Mouse (Mus musculus): ENCODE results near the gene Supt5. TPM values are rescaled to one million over a fixed set of nuclear protein-coding genes. Genes with fewer than 3 reads are reported as not detected.

Gene Supt5
- polyA plus RNA-seq, 1 experiment from 2014 or later: 112 TPM

- Histone ChIP-seq H3K4me3 (peak overlapping the region; percentile 86), H3K4me1 (peaks cover 22% of the 10 kb centered on the region), H3K36me3 (replicated peaks) (peaks cover 43% of the 10 kb centered on the region), H3K27me3 (replicated peaks) (no peaks in the 10 kb centered on the region), H3K9ac (peak overlapping the region; percentile 97), H3K9me3 (no peaks in the 10 kb centered on the region), H3K27ac (peak overlapping the region; percentile 83), H3K4me2 (peak overlapping the region; percentile 95)
- ATAC-seq (replicated peaks): peak; percentile 72
- 6% methylated on average over 35 of the region's 35 CpGs for WGBS
Measured at GRCm38 (mm10) chr7:28311151-28311925, 27.2 kb downstream of the Supt5 start.

- peaks cover 37% of the 10 kb centered on the region for H3K36me3 ChIP-seq (replicated peaks)
- H3K27me3 ChIP-seq (replicated peaks): no peaks in the 10 kb centered on the region
- no peak for ATAC-seq (replicated peaks)
- H3K9me3 ChIP-seq: no peaks in the 10 kb centered on the region
- H3K9ac ChIP-seq: no peak overlapping the region
- H3K4me3 ChIP-seq: no peak overlapping the region
- 31% methylated on average over 9 of the region's 9 CpGs for WGBS
- peaks cover 22% of the 10 kb centered on the region for H3K4me1 ChIP-seq
- no peak overlapping the region for H3K27ac ChIP-seq
- no peak overlapping the region for H3K4me2 ChIP-seq
Measured at GRCm38 (mm10) chr7:28309737-28310136, 28.8 kb downstream of the Supt5 start.

- peaks cover 30% of the 10 kb centered on the region for H3K36me3 ChIP-seq (replicated peaks)
- H3K27ac ChIP-seq: no peak overlapping the region
- WGBS: 95% methylated on average over 8 of the region's 8 CpGs
- peaks cover 26% of the 10 kb centered on the region for H3K4me1 ChIP-seq
- H3K4me2 ChIP-seq: no peak overlapping the region
- H3K27me3 ChIP-seq (replicated peaks): no peaks in the 10 kb centered on the region
- no peak overlapping the region for H3K4me3 ChIP-seq
- H3K9me3 ChIP-seq: no peaks in the 10 kb centered on the region
- no peak for ATAC-seq (replicated peaks)
- H3K9ac ChIP-seq: no peak overlapping the region
Measured at GRCm38 (mm10) chr7:28306216-28306615, 32.3 kb downstream of the Supt5 start.

GRCm38 (mm10) chr7:28305641-28306040 lies 32.9 kb downstream of the Supt5 start:
- no peaks in the 10 kb centered on the region for H3K9me3 ChIP-seq
- H3K36me3 ChIP-seq (replicated peaks): peaks cover 30% of the 10 kb centered on the region
- no peak overlapping the region for H3K27ac ChIP-seq
- no peak overlapping the region for H3K9ac ChIP-seq
- no peak overlapping the region for H3K4me2 ChIP-seq
- WGBS: 90% methylated on average over 10 of the region's 10 CpGs
- H3K27me3 ChIP-seq (replicated peaks): no peaks in the 10 kb centered on the region
- no peak overlapping the region for H3K4me3 ChIP-seq
- H3K4me1 ChIP-seq: peaks cover 23% of the 10 kb centered on the region
- no peak for ATAC-seq (replicated peaks)

- H3K27me3 ChIP-seq (replicated peaks): no peaks in the 10 kb centered on the region; the same call in 1 of the 2 replicates
- H3K9me3 ChIP-seq: no peaks in the 10 kb centered on the region
- peak within 1 kb of the TSS; percentile 37 for H3K4me3 ChIP-seq
- H3K4me2 ChIP-seq: peak within 1 kb of the TSS; percentile 54
- H3K9ac ChIP-seq: peak within 1 kb of the TSS; percentile 37
- ATAC-seq (replicated peaks): peak; percentile 55
- peaks cover 26% of the 10 kb centered on the region for H3K4me1 ChIP-seq
- H3K36me3 ChIP-seq (replicated peaks): peaks cover 13% of the 10 kb centered on the region
- 1% methylated on average over 30 of the region's 30 CpGs for WGBS
- peak within 1 kb of the TSS; percentile 74 for H3K27ac ChIP-seq
Measured at GRCm38 (mm10) chr7:28301616-28302433, 36.7 kb downstream of the Supt5 start, which contains the start of gene Dll3. TSS of gene Dll3 (minus strand) at chr7:28302238.

- WGBS: 10% methylated on average over 43 of the region's 43 CpGs
- H3K27ac ChIP-seq: 0 out of 2 replicates have a peak overlapping the region, but pooled peaks have one; percentile 22
- 0 out of 2 replicates have a peak, but pooled peaks have one; percentile 28 for ATAC-seq (replicated peaks)
- H3K9me3 ChIP-seq: no peaks in the 10 kb centered on the region
- peaks cover 36% of the 10 kb centered on the region for H3K4me1 ChIP-seq
- H3K4me3 ChIP-seq: peak overlapping the region; percentile 22
- H3K9ac ChIP-seq: no peak overlapping the region
- no peaks in the 10 kb centered on the region for H3K36me3 ChIP-seq (replicated peaks)
- H3K4me2 ChIP-seq: peak overlapping the region; percentile 47
- no peaks in the 10 kb centered on the region; the same call in 1 of the 2 replicates for H3K27me3 ChIP-seq (replicated peaks)
Measured at GRCm38 (mm10) chr7:28298837-28299625, 39.5 kb downstream of the Supt5 start.

- Histone ChIP-seq H3K9ac (peak overlapping the region; percentile 69), H3K9me3 (no peaks in the 10 kb centered on the region), H3K4me2 (peak overlapping the region; percentile 81), H3K27ac (peak overlapping the region; percentile 66), H3K27me3 (replicated peaks) (peaks cover 28% of the 10 kb centered on the region), H3K36me3 (replicated peaks) (no peaks in the 10 kb centered on the region), H3K4me1 (peaks cover 35% of the 10 kb centered on the region), H3K4me3 (peak overlapping the region; percentile 64)
- peak; percentile 79 for ATAC-seq (replicated peaks)
- WGBS: 3% methylated on average over 59 of the region's 63 CpGs
Measured at GRCm38 (mm10) chr7:28294481-28294880, 44.1 kb downstream of the Supt5 start.

- H3K4me2 ChIP-seq: peak within 1 kb of the TSS; percentile 49
- peak within 1 kb of the TSS; percentile 2; the same call in 1 of the 2 replicates for H3K9ac ChIP-seq
- H3K9me3 ChIP-seq: no peaks in the 10 kb centered on the region
- H3K36me3 ChIP-seq (replicated peaks): no peaks in the 10 kb centered on the region
- peak; percentile 37; the same call in 1 of the 2 replicates for ATAC-seq (replicated peaks)
- WGBS: 1% methylated on average over 52 of the region's 52 CpGs
- peak within 1 kb of the TSS; percentile 29 for H3K4me3 ChIP-seq
- H3K27ac ChIP-seq: no peak within 1 kb of the TSS
- peaks cover 24% of the 10 kb centered on the region for H3K4me1 ChIP-seq
- H3K27me3 ChIP-seq (replicated peaks): peaks cover 38% of the 10 kb centered on the region
Measured at GRCm38 (mm10) chr7:28290638-28291590, 47.6 kb downstream of the Supt5 start, which contains the start of gene Selenov. TSS of gene Selenov (minus strand) at chr7:28291186.

GRCm38 (mm10) chr7:28290165-28290564 lies 48.4 kb downstream of the Supt5 start:
- H3K4me1 ChIP-seq: peaks cover 24% of the 10 kb centered on the region
- peak overlapping the region; percentile 49 for H3K4me2 ChIP-seq
- 0 out of 2 replicates have a peak, but pooled peaks have one; percentile 8 for ATAC-seq (replicated peaks)
- H3K4me3 ChIP-seq: peak overlapping the region; percentile 29
- H3K27ac ChIP-seq: no peak overlapping the region
- WGBS: 1% methylated on average over 16 of the region's 18 CpGs
- H3K9ac ChIP-seq: no peak overlapping the region
- no peaks in the 10 kb centered on the region for H3K36me3 ChIP-seq (replicated peaks)
- H3K9me3 ChIP-seq: no peaks in the 10 kb centered on the region
- peaks cover 38% of the 10 kb centered on the region for H3K27me3 ChIP-seq (replicated peaks)

- peaks cover 16% of the 10 kb centered on the region for H3K4me1 ChIP-seq
- no peaks in the 10 kb centered on the region for H3K9me3 ChIP-seq
- WGBS: 81% methylated on average over 7 of the region's 7 CpGs
- H3K4me3 ChIP-seq: no peak overlapping the region
- no peak overlapping the region for H3K9ac ChIP-seq
- no peak overlapping the region for H3K27ac ChIP-seq
- no peaks in the 10 kb centered on the region for H3K27me3 ChIP-seq (replicated peaks)
- no peaks in the 10 kb centered on the region for H3K36me3 ChIP-seq (replicated peaks)
- H3K4me2 ChIP-seq: no peak overlapping the region
- no peak for ATAC-seq (replicated peaks)
Measured at GRCm38 (mm10) chr7:28280630-28281029, 57.9 kb downstream of the Supt5 start.

- H3K9me3 ChIP-seq: no peaks in the 10 kb centered on the region
- H3K9ac ChIP-seq: peak overlapping the region; percentile 78
- peak overlapping the region; percentile 80 for H3K4me2 ChIP-seq
- H3K27ac ChIP-seq: peak overlapping the region; percentile 86
- peaks cover 16% of the 10 kb centered on the region for H3K4me1 ChIP-seq
- 79% methylated on average over 7 of the region's 7 CpGs for WGBS
- no peaks in the 10 kb centered on the region for H3K27me3 ChIP-seq (replicated peaks)
- peak overlapping the region; percentile 62 for H3K4me3 ChIP-seq
- no peak for ATAC-seq (replicated peaks)
- no peaks in the 10 kb centered on the region for H3K36me3 ChIP-seq (replicated peaks)
Measured at GRCm38 (mm10) chr7:28278279-28278652, 60.3 kb downstream of the Supt5 start.

All from midbrain, embryonic 15.5 days (tissue).